Mouse (Mus musculus): ENCODE results near the gene Inhbe. TPM values are rescaled to one million over a fixed set of nuclear protein-coding genes. Genes with fewer than 3 reads are reported as not detected.
A peak's percentile ranks its signal among the peaks of the same experiment; 100 is the strongest.

Inhbe gene
- polyA plus RNA-seq, 1 experiment from 2014 or later = 0.04 TPM

- H3K36me3 ChIP-seq (ENCODE audit: control insufficient read depth, insufficient read depth, low read length) = no peaks in the 10 kb centered on the region
- WGBS = 77% methylated on average over 22 of the region's 22 CpGs
- ATAC-seq = no peak
- H3K27me3 ChIP-seq (ENCODE audit: control insufficient read depth, insufficient read depth, low read depth, low read length) = no peaks in the 10 kb centered on the region
- H3K4me2 ChIP-seq (ENCODE audit: low read length) = no peak within 1 kb of the TSS
- H3K27ac ChIP-seq (ENCODE audit: low read length) = no peak within 1 kb of the TSS
- H3K4me1 ChIP-seq (ENCODE audit: control insufficient read depth, insufficient read depth, low read length) = no peaks in the 10 kb centered on the region
- H3K9me3 ChIP-seq (replicated peaks; ENCODE audit: control insufficient read depth, low read length, poor library complexity, severe bottlenecking) = no peaks in the 10 kb centered on the region
- H3K9ac ChIP-seq (ENCODE audit: low read depth, low read length) = no peak within 1 kb of the TSS
- H3K4me3 ChIP-seq (ENCODE audit: low read depth, low read length) = no peak within 1 kb of the TSS
These were observed 15.9 kb upstream of the Inhbe start, which contains the start of gene Inhbc for GRCm38 (mm10) chr10:127369834-127370820. TSS of gene Inhbc (minus strand) at chr10:127370431.

- no peak for ATAC-seq
- Histone ChIP-seq H3K27ac (ENCODE audit: low read length) (no peak overlapping the region), H3K9me3 (replicated peaks; ENCODE audit: control insufficient read depth, low read length, poor library complexity, severe bottlenecking) (no peaks in the 10 kb centered on the region), H3K4me2 (ENCODE audit: low read length) (no peak overlapping the region), H3K9ac (ENCODE audit: low read depth, low read length) (no peak overlapping the region), H3K36me3 (ENCODE audit: control insufficient read depth, insufficient read depth, low read length) (no peaks in the 10 kb centered on the region), H3K4me1 (ENCODE audit: control insufficient read depth, insufficient read depth, low read length) (no peaks in the 10 kb centered on the region), H3K27me3 (ENCODE audit: control insufficient read depth, insufficient read depth, low read depth, low read length) (no peaks in the 10 kb centered on the region), H3K4me3 (ENCODE audit: low read depth, low read length) (no peak overlapping the region)
- 64% methylated on average over 2 of the region's 2 CpGs for WGBS
These were observed 14.1 kb upstream of the Inhbe start for GRCm38 (mm10) chr10:127368273-127368672.

- Histone ChIP-seq H3K27me3 (ENCODE audit: control insufficient read depth, insufficient read depth, low read depth, low read length) (no peaks in the 10 kb centered on the region), H3K4me1 (ENCODE audit: control insufficient read depth, insufficient read depth, low read length) (no peaks in the 10 kb centered on the region), H3K4me2 (ENCODE audit: low read length) (no peak overlapping the region), H3K4me3 (ENCODE audit: low read depth, low read length) (no peak overlapping the region), H3K9ac (ENCODE audit: low read depth, low read length) (no peak overlapping the region), H3K27ac (ENCODE audit: low read length) (no peak overlapping the region), H3K9me3 (replicated peaks; ENCODE audit: control insufficient read depth, low read length, poor library complexity, severe bottlenecking) (no peaks in the 10 kb centered on the region), H3K36me3 (ENCODE audit: control insufficient read depth, insufficient read depth, low read length) (no peaks in the 10 kb centered on the region)
- no peak for ATAC-seq
- WGBS = 67% methylated on average over 5 of the region's 5 CpGs
These were observed 12.9 kb upstream of the Inhbe start for GRCm38 (mm10) chr10:127367116-127367515.

- no peak for ATAC-seq
- no peaks in the 10 kb centered on the region for H3K27me3 ChIP-seq (ENCODE audit: control insufficient read depth, insufficient read depth, low read depth, low read length)
- H3K4me2 ChIP-seq (ENCODE audit: low read length) = no peak overlapping the region
- no peak overlapping the region for H3K4me3 ChIP-seq (ENCODE audit: low read depth, low read length)
- H3K36me3 ChIP-seq (ENCODE audit: control insufficient read depth, insufficient read depth, low read length) = no peaks in the 10 kb centered on the region
- H3K9ac ChIP-seq (ENCODE audit: low read depth, low read length) = no peak overlapping the region
- no peaks in the 10 kb centered on the region for H3K4me1 ChIP-seq (ENCODE audit: control insufficient read depth, insufficient read depth, low read length)
- H3K27ac ChIP-seq (ENCODE audit: low read length) = no peak overlapping the region
- 89% methylated on average over 3 of the region's 3 CpGs for WGBS
- no peaks in the 10 kb centered on the region for H3K9me3 ChIP-seq (replicated peaks; ENCODE audit: control insufficient read depth, low read length, poor library complexity, severe bottlenecking)
These were observed 6.5 kb upstream of the Inhbe start for GRCm38 (mm10) chr10:127360714-127361113.

GRCm38 (mm10) chr10:127355336-127355735 is 1.1 kb upstream of the Inhbe start:
- Histone ChIP-seq H3K27ac (ENCODE audit: low read length) (no peak overlapping the region), H3K27me3 (ENCODE audit: control insufficient read depth, insufficient read depth, low read depth, low read length) (no peaks in the 10 kb centered on the region), H3K4me1 (ENCODE audit: control insufficient read depth, insufficient read depth, low read length) (0 out of 2 replicates have a peak, but pooled peaks cover 3% of the 10 kb centered on the region), H3K36me3 (ENCODE audit: control insufficient read depth, insufficient read depth, low read length) (no peaks in the 10 kb centered on the region), H3K4me2 (ENCODE audit: low read length) (no peak overlapping the region), H3K9me3 (replicated peaks; ENCODE audit: control insufficient read depth, low read length, poor library complexity, severe bottlenecking) (no peaks in the 10 kb centered on the region), H3K9ac (ENCODE audit: low read depth, low read length) (no peak overlapping the region), H3K4me3 (ENCODE audit: low read depth, low read length) (no peak overlapping the region)
- 52% methylated on average over 10 of the region's 10 CpGs for WGBS
- no peak for ATAC-seq

- WGBS = 90% methylated on average over 11 of the region's 11 CpGs
These were observed 1.4 kb downstream of the Inhbe start for GRCm38 (mm10) chr10:127352766-127353165.

GRCm38 (mm10) chr10:127352187-127352586 is 2.0 kb downstream of the Inhbe start:
- WGBS = 88% methylated on average over 9 of the region's 9 CpGs
- no peaks in the 10 kb centered on the region for H3K9me3 ChIP-seq (replicated peaks; ENCODE audit: control insufficient read depth, low read length, poor library complexity, severe bottlenecking)
- no peak overlapping the region for H3K27ac ChIP-seq (ENCODE audit: low read length)
- no peak overlapping the region for H3K4me2 ChIP-seq (ENCODE audit: low read length)
- no peaks in the 10 kb centered on the region for H3K27me3 ChIP-seq (ENCODE audit: control insufficient read depth, insufficient read depth, low read depth, low read length)
- H3K4me3 ChIP-seq (ENCODE audit: low read depth, low read length) = no peak overlapping the region
- ATAC-seq = no peak
- no peak overlapping the region for H3K9ac ChIP-seq (ENCODE audit: low read depth, low read length)
- 0 out of 2 replicates have a peak, but pooled peaks cover 3% of the 10 kb centered on the region for H3K4me1 ChIP-seq (ENCODE audit: control insufficient read depth, insufficient read depth, low read length)
- H3K36me3 ChIP-seq (ENCODE audit: control insufficient read depth, insufficient read depth, low read length) = no peaks in the 10 kb centered on the region

More at GRCm38 (mm10) chr10:127352766-127353165, 1.4 kb downstream of the Inhbe start:
- Histone ChIP-seq H3K9ac (ENCODE audit: low read depth, low read length) (no peak overlapping the region), H3K27me3 (ENCODE audit: control insufficient read depth, insufficient read depth, low read depth, low read length) (no peaks in the 10 kb centered on the region), H3K36me3 (ENCODE audit: control insufficient read depth, insufficient read depth, low read length) (no peaks in the 10 kb centered on the region), H3K4me1 (ENCODE audit: control insufficient read depth, insufficient read depth, low read length) (0 out of 2 replicates have a peak, but pooled peaks cover 3% of the 10 kb centered on the region), H3K4me3 (ENCODE audit: low read depth, low read length) (no peak overlapping the region), H3K4me2 (ENCODE audit: low read length) (no peak overlapping the region), H3K9me3 (replicated peaks; ENCODE audit: control insufficient read depth, low read length, poor library complexity, severe bottlenecking) (no peaks in the 10 kb centered on the region), H3K27ac (ENCODE audit: low read length) (no peak overlapping the region)
- no peak for ATAC-seq

- H3K4me3 ChIP-seq (ENCODE audit: low read depth, low read length) = no peak overlapping the region
- no peak overlapping the region for H3K27ac ChIP-seq (ENCODE audit: low read length)
- 74% methylated on average over 8 of the region's 8 CpGs for WGBS
- no peaks in the 10 kb centered on the region for H3K27me3 ChIP-seq (ENCODE audit: control insufficient read depth, insufficient read depth, low read depth, low read length)
- ATAC-seq = no peak
- H3K4me2 ChIP-seq (ENCODE audit: low read length) = no peak overlapping the region
- no peaks in the 10 kb centered on the region for H3K36me3 ChIP-seq (ENCODE audit: control insufficient read depth, insufficient read depth, low read length)
- H3K9ac ChIP-seq (ENCODE audit: low read depth, low read length) = no peak overlapping the region
- 0 out of 2 replicates have a peak, but pooled peaks cover 3% of the 10 kb centered on the region for H3K4me1 ChIP-seq (ENCODE audit: control insufficient read depth, insufficient read depth, low read length)
- no peaks in the 10 kb centered on the region for H3K9me3 ChIP-seq (replicated peaks; ENCODE audit: control insufficient read depth, low read length, poor library complexity, severe bottlenecking)
These were observed 2.5 kb downstream of the Inhbe start for GRCm38 (mm10) chr10:127351719-127352118.

- Histone ChIP-seq H3K9me3 (replicated peaks; ENCODE audit: control insufficient read depth, low read length, poor library complexity, severe bottlenecking) (no peaks in the 10 kb centered on the region), H3K36me3 (ENCODE audit: control insufficient read depth, insufficient read depth, low read length) (no peaks in the 10 kb centered on the region), H3K9ac (ENCODE audit: low read depth, low read length) (no peak overlapping the region), H3K4me2 (ENCODE audit: low read length) (no peak overlapping the region), H3K27ac (ENCODE audit: low read length) (no peak overlapping the region), H3K4me3 (ENCODE audit: low read depth, low read length) (no peak overlapping the region), H3K27me3 (ENCODE audit: control insufficient read depth, insufficient read depth, low read depth, low read length) (no peaks in the 10 kb centered on the region), H3K4me1 (ENCODE audit: control insufficient read depth, insufficient read depth, low read length) (0 out of 2 replicates have a peak, but pooled peaks cover 3% of the 10 kb centered on the region)
- WGBS = 90% methylated on average over 8 of the region's 8 CpGs
- 0 out of 2 replicates have a peak, but pooled peaks have one; percentile 21 for ATAC-seq
These were observed 3.0 kb downstream of the Inhbe start for GRCm38 (mm10) chr10:127351285-127351595.
